Mouse (Mus musculus) intestine, postnatal 0 days (tissue): ENCODE measurements around the gene Snapc3. TPM values are rescaled to one million over a fixed set of nuclear protein-coding genes. Genes with fewer than 3 reads are reported as not detected.

ENCODE experiments used
- polyA plus RNA-seq: library from polyadenylated mRNA; unstranded; fragments of >200 nt; fragmentation: Nextera tagmentation; extraction: Ambion mirVana; gene quantifications from 2 replicates; pipeline ENCODE4 v1.2.1, GENCODE M21; 2015

Gene Snapc3
- polyA plus RNA-seq, 1 experiment from 2014 or later = 12.6 TPM

Other genes starting within 250 kb of the Snapc3 start
- gene Ttc39b, start 93.5 kb upstream of the Snapc3 start, polyA plus RNA-seq = 2.7 and 2.9 TPM in 2 replicates
- gene Psip1, start 68.7 kb downstream of the Snapc3 start, polyA plus RNA-seq = 32.1 and 32.4 TPM in 2 replicates
- gene Ccdc171, start 107.8 kb downstream of the Snapc3 start, polyA plus RNA-seq = 0.69 and 1.2 TPM in 2 replicates